Mouse (Mus musculus) gastrocnemius, adult 18-20 months (tissue): ENCODE results near the gene Cyp2d9. TPM values are rescaled to one million over a fixed set of nuclear protein-coding genes. Genes with fewer than 3 reads are reported as not detected.
"Not testable (repeated sequence)": the region's sequence is repeated elsewhere in the genome, so short reads cannot be mapped to it uniquely, and the experiment has no call there.

ENCODE experiments used
- DNase-seq: peaks from one replicate; pipeline ENCODE4 v3.0.0; 2021; ENCODE audit warnings: low spot score
- microRNA-seq: library from miRNA; unstranded; fragments of <30 nt; microRNA quantifications from one replicate; pipeline ENCODE4 v1.2.0, GENCODE M21; 2021
- total RNA-seq, 2 experiments: library from RNA; stranded (reverse); gene quantifications; 2 replicates each; pipeline ENCODE4 v1.2.3; 2021

Gene Cyp2d9
- total RNA-seq, 2 experiments from 2014 or later = 0.38 TPM; not detected in 1

- no peak for DNase-seq
These were observed 12.0 kb downstream of the Cyp2d9 start for GRCm38 (mm10) chr15:82445196-82445595.

- not testable (repeated sequence) for DNase-seq
These were observed 16.8 kb downstream of the Cyp2d9 start for GRCm38 (mm10) chr15:82450045-82450444.

DNA sequence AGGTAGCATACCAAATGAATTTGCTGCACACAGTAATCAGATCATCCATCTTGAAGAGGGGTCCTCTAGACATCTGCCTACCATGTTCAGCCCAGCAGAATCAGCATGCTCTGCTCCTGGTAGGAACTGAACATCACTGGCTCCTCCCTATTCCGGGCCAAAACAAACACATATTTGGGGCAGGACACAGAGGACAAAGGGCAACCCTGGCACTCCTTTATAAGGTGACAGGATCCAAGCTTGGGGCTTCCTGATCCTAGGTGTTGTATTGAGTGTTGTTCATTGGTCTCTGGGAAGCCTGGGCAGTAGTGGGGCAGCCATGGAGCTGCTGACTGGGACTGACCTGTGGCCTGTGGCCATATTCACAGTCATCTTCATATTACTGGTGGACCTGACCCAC, 18.9 kb downstream of the Cyp2d9 start:
- not testable (repeated sequence) for DNase-seq

DNA sequence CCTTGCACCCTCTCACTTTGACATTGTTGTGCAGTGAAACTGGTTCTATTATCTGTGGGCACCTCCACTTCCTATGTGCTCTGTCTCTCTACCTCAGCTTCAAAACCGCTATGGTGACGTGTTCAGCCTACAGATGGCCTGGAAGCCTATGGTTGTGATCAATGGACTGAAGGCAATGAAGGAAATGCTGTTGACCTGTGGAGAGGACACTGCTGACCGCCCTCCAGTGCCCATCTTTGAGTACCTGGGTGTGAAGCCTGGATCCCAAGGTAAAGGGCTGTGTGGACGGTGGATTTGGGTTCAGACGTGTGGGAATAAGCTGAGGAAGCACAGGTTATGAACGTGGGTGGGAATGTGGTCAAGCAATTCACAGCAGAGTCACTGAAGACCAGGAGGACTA, 20.3 kb downstream of the Cyp2d9 start:
- not testable (repeated sequence) for DNase-seq

DNA sequence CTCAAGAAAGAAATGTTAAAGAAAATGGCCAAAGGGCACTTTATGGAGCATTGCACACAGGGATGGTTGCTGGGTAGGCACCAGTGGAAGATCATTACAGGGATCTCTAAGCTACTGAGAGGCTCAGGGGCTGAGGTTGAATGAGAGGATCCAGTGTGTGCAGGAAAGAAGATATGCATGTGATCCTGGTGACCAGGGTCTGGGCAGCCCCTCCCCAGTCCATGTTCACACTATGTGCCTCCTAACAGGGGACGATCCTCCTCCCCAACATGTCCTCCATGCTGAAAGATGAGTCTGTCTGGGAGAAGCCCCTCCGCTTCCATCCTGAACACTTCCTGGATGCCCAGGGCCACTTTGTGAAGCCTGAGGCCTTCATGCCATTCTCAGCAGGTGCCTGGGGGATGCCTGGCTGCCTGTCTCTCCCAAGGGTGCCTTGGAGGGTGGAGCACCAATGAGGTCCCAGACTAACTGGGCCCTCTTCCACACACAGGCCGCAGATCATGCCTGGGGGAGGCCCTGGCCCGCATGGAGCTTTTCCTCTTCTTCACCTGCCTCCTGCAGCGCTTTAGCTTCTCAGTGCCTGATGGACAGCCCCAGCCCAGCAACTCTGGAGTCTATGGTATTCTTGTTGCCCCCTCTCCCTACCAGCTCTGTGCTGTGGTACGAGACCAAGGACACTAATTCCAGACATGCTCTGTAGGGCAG, 23.0 kb downstream of the Cyp2d9 start:
- not testable (repeated sequence) for DNase-seq

GRCm38 (mm10) chr15:82457064-82458021, 24.1 kb downstream of the Cyp2d9 start:
- DNase-seq = no peak

- not testable (repeated sequence) for DNase-seq
These were observed 26.0 kb downstream of the Cyp2d9 start for GRCm38 (mm10) chr15:82459266-82459665.

GRCm38 (mm10) chr15:82464701-82465100, 31.5 kb downstream of the Cyp2d9 start:
- no peak for DNase-seq

DNA sequence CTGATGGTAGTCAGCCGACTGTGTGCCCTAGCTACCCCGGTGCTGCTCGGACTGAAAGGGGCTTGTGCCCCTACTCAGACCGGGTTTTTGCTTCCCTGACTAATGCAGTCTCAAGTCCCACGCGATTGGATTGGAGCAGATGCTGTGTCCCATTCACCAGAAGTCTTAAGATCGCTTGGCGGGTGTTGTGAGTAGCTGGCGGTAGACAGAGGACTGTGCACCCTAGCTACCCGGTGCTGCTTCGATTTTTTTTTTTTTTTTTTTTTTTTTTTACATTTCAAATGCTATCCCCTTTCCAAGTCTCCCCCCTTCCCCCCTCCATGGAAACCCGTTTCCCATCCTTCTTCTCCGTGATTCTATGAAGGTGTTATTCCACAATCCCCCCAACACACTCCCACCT, 61.0 kb downstream of the Cyp2d9 start:
- not testable (repeated sequence) for DNase-seq

Small RNA genes within 50 kb of the gene (microRNA-seq; reads per million reads assigned to microRNA genes)
- gene Gm25990 (not detected), gene Gm27331 (not detected), gene Gm27622 (not detected), gene Gm27825 (not detected), gene Mir7684 (not detected)

Other genes starting within 250 kb of the Cyp2d9 start
- gene Shisa8, start 220.6 kb upstream of the Cyp2d9 start, total RNA-seq = not detected
- gene Tnfrsf13c, start 209.1 kb upstream of the Cyp2d9 start, total RNA-seq = not detected
- gene Cenpm, start 188.7 kb upstream of the Cyp2d9 start, total RNA-seq = not detected
- not detected for gene 1500009C09Rik, start 181.0 kb upstream of the Cyp2d9 start, total RNA-seq
- under 1 TPM; 0.32 to 0.55 TPM for gene Sept3, start 158.5 kb upstream of the Cyp2d9 start, total RNA-seq
- gene Wbp2nl, start 134.5 kb upstream of the Cyp2d9 start, total RNA-seq = not detected
- 10 to 100 TPM in 1 of 2 experiments, 1 to 10 TPM in 1; 8.7 to 10.0 TPM for gene Naga, start 94.5 kb upstream of the Cyp2d9 start, total RNA-seq
- under 1 TPM; 0.23 to 0.26 TPM for gene Pheta2, start 94.5 kb upstream of the Cyp2d9 start, total RNA-seq
- gene Smdt1, start 94.5 kb upstream of the Cyp2d9 start, total RNA-seq = 100 to 1,000 TPM; 123 to 154 TPM
- gene Ndufa6, start 79.1 kb upstream of the Cyp2d9 start, total RNA-seq = 100 to 1,000 TPM; 481 to 494 TPM
- 10 to 100 TPM; 11.6 to 12.4 TPM for gene Cyp2d22, start 53.2 kb upstream of the Cyp2d9 start, total RNA-seq
- under 1 TPM in 1 of 2 experiments, not detected in 1; 0.18 TPM for gene Cyp2d11, start 39.4 kb upstream of the Cyp2d9 start, total RNA-seq
- under 1 TPM in 1 of 2 experiments, not detected in 1; 0.43 TPM for gene Cyp2d10, start 26.2 kb upstream of the Cyp2d9 start, total RNA-seq
- not detected for gene Cyp2d12, start 121.6 kb downstream of the Cyp2d9 start, total RNA-seq
- gene Cyp2d34, start 187.5 kb downstream of the Cyp2d9 start, total RNA-seq = not detected